Mouse (Mus musculus) ovary, postnatal 36 days (tissue): ENCODE results near the gene Ctr9.

ENCODE experiments used
- DNase-seq: peaks from one replicate; pipeline ENCODE4 v3.0.0; 2022; ENCODE audit warnings: low spot score, mixed read lengths

The Ctr9 gene

DNA sequence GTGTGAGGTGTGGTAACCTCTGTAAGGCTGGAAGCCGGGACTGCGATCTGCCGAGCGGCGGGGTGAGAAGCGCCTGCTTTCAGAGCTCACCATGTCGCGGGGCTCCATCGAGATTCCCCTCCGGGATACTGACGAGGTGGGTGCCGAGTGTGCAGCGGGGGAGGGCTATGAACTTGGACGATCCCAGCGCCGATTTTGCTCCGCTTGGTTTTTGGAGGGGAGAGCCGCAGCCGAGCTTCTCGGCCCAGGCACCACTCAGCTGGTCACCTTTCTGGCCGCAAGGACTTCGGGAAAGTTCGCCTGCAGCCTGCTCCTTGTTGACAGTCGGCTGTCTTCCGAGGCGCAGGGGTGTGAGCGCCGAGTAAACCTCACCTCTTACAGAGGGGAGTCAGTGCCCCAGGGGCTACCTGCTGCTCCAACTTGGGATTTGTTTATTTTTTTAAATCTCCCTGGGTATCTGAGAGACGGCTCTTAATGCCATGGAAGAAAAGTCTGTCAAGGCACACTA is 349 bp downstream of the Ctr9 start:
- no peak for DNase-seq

DNA sequence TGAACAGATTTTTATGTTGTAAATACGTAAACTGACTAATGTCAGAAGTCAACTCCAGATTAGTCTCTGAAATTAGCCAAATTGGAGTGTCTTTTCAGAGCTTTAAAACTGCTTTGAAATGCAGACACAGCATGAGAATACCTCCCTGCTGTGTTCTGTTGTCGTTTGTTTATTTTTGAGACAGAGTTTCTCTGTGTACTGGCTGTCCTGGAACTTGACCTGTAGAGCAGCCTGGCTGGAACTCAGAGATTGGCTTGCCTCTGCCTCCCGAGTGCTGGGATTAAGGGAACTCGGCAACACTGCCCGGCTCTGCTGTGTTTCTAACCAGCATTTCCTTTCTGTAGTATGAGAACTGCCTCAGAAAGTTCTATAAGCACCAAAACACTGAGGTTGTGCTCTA is 20.2 kb downstream of the Ctr9 start:
- DNase-seq: no peak

DNA sequence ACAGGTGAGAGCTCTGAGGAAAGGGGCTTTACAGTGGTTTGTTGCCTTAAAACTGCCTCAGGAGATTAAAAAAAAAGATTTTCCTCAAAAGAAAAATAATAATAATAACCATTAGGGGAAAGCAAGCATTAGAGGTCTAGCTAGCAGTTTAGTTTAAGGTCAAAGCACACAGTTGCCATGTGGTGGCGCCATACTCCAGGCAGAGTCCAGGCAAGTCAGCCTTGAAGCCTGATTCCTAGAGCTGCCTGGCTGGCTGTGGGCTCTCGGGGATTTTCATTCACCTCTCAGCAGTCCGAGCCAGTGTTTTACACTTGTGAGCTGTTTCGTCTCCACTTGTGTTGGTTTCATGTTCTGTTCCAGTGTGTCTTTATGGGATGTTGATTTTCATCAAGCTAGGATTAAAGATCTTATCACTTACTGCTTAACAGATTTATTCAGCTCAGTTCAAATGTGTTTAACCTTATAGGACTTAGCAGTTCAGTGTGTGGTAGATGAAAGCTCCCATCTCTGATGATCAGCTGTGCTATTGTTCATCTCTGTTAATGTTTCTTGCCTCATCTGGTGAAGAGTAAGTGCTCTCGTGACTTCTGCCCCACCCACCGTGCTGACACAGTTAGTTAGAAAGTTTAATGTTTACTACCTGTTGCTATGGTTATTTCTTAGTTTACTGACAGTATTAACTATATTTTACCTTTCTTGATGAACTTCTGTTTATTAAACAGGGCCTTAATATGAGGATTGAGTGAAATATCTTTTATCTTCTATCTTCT is 21.1 kb downstream of the Ctr9 start:
- peak; percentile 68 for DNase-seq

DNA sequence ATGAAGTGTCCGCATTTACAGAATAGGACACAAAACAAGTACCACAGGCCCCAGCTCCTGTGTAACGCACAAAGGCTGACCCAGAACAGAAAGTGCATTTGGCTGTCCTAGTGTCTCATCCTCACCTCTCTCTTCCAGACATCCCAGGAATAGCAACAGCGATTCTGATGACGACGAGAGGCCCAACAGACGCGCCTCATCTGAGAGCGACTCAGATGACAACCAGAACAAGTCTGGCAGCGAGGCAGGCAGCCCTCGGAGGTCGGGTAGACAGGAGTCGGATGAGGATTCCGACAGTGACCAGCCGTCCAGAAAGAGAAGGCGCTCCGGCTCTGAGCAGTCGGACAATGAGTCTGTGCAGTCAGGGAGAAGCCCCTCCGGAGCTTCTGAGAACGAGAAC is 26.5 kb downstream of the Ctr9 start:
- DNase-seq: no peak

DNA sequence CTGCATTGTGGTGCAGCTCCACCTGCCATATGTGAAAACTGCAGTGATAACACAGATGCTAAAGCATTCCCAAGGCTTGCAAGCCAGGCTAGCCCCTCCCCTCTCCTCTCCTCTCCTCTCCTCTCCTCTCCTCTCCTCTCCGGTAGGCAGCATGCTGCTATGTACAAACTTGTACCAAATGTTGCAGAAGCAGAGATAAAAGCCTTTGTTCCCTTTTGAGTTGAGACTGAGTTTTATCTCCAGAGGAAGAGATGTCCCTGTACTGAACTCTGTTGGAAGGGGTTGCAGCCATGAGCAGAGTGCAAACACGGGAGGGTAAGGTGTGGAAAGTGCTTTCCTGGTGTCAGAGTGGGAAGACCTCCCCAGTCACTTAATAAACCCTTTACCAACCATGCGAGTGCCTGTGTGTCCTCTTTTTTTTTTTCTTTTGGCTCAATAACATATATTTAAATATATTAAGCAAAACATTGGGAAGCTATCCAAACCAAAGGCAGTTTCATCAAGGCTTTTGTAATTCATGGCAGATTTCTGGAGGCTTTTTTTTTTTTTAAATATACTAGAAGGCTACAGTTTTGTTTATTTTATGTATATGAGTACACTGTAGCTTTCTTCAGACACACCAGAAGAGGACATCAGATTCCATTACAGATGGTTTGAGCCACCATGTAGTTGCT is 27.4 kb downstream of the Ctr9 start:
- DNase-seq: no peak

DNA sequence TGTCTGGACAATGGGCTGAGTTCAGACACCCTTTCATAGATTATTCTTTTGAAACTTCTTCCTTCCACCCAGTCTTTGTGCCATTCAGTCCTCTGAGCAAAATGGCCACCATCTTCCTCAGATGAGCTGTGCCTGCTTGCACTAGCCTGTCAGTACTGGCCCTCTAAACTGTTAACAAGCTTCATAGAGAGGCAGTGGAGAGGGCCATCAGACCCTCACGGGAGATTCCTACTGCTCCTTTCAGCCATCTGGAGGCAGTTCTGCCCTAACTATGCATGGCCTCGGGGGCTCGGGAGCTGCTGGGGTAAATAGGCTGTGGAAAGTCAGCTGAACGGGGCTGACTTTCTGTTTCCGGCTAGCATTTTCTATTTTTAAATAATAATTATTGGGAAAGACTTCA is 30.8 kb downstream of the Ctr9 start:
- DNase-seq: no peak

DNA sequence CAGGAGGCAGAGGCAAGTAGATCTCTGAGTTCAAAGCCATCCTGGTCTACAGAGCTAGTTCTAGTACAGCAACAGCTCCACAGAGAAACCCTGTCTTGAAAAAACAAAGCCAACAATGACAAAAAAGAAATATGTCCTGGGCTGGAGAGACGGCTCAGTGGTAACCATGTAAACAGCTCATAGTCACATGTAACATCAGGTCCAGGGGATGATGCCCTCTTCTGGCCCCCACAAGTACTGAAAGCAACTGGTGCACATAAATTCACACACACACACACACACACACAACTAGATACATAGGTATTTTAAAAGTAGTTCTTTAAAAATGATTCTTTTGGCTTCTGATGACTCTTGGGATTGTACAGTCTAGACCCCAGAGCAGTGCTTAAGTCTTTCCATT is 34.2 kb downstream of the Ctr9 start:
- no peak for DNase-seq

DNA sequence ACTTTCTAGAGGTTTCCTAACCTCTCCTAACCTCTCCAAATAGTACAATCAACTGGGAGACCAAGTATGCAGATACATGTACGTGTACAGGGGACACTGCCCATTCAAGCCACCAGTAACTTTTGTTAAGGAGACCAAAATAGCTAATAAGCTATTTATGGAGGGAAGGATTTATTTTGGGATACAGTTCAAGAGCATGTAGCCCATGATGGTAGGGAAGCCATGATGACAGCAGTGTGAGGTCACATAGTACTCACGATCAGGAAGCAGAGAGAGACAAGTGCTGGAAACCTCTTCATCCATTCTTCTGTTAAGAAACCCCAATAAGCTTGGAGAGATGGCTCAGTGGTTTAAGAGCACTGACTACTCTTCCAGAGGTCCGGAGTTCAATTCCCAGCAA is 39.4 kb downstream of the Ctr9 start:
- no peak for DNase-seq

DNA sequence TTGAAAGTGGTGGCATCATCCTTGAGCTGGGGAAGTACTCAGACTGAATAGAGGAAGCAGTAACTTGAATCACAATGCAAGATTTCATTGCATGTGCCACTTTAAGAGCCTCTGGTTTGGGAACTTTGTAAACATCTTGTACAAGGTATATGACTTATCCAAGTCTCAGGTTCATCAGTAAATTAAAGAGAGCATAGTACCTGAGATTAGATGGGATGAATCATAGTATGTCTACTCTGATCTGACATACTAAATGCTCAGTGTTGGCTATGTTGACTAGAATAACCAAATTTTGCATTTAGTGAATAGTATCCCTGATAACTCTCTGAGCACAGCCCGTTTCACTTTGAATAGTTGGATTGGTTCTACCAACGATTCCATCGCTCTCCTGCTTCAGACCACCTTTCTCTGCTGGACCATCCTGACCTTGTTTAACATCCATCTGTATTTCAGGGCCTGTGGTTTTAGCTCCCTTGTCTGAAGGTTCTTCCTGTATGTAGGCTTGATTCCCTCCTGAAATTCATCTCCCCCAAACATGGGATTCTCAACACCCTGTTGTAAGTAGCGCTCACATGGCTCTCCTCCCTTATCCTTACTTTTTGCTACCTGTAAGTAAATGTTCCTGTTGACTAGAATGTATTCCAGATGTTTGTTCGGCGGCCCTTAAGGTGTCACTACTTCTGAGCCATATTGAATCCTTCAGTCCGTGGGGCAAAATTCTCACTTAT is 40.9 kb downstream of the Ctr9 start:
- no peak for DNase-seq

DNA sequence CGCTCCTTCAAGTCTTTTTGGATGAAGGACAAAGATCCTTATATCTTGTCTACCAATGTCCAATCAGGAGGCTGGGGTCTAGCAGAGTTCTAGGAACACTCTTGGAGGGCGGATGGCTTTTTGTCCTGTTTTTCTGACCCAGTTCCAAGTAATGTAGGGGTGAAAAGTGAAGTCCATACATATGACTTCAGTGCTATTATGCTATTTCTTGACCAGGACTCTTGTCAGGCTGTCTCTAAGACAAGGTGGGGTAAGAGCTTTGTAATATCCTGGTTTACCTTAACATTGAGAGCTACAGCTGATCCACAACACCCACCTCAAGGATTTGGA is 41.4 kb downstream of the Ctr9 start:
- DNase-seq: no peak

DNA sequence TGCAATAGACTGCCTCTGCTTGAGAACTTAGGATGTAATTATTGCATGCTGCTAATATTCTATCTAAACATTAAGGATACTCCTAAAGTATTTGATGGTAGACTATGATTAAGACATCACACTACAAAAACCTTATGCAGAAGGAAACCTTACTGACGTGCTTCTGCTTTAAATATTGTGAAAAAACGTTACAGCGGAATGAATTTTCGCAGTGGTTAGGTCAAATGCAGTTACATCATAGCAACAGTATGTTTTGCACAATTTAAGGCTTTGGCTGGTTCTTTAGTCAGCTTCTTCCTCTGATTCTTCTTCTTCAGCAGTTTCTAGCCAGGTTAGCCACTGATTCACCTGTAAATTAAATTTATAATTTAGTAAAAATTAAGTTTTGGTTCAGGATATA is 43.7 kb downstream of the Ctr9 start:
- no peak for DNase-seq

DNA sequence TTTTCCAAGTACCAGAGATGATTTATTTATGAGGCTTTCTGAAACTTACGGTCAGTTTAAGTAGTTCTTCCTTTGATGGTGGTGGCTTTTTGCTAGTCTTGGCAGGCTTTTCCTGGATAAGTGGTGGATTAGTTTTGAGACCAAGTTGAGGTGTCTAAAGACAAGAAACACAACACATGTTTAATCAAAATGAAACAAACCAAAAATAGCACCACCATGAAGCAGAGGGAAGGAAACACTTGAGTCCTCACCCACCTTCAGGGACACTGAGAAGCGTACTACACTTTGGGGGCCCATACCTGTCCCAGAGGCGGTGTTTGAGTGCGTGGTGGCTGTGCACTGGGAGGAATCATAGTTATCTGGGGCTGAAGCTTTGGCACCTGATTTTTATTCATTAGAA is 46.5 kb downstream of the Ctr9 start:
- no peak for DNase-seq

DNA sequence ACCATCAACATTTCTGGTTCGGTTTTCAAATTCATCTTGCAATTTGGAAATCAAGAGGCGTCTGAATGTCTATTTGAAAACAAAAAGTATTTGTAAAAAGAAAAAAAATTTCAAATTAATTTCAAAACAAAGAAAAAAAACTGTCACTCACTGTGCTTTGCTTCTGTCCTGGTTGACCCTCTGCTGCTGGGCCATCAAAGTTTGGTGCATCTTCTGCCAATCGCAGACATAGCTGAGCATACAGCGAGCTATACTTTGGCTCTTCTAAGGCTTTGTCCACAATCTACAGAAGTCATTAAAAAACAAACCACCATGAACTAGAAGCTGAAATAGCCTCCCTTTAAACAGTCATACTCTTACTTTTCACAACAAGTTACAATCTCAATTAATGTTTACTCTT is 49.5 kb downstream of the Ctr9 start:
- DNase-seq: no peak

DNA sequence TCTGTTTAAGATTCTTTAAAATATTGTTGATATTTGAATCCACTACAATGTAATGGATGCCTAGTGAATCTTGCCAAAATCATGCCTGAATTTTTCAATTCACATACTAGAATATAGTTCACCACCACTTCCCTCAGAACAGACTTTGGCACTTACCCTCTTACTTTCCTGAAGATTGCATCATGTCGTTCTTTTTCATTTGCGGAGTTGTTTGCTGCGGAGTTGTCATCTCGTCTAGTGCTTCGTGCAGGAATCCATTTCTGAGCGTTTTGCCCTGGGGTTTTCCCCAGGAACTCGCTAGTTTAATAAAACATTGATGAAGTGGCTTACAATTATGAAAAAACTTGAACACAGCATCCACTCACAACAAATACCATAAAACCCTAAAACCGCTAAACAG is 51.3 kb downstream of the Ctr9 start:
- no peak for DNase-seq

DNA sequence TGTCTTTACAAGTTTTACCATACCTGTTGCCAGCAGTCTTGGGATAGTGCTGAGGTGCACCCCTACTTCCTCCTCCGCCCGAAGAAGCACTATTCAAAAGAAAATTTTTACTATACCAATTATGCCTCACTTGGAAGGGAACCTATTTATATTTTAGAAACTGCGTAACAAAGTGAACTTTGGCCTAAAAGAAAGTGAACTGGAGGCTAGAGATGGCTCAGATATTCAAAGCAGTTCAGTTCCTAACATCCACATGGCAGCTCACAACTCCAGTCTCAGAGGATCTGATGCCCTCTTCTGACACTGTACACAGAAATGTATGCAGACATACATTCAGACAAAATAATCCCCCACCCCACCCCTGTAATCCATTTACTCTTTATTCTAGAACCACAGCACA is 52.1 kb downstream of the Ctr9 start:
- DNase-seq: no peak

DNA sequence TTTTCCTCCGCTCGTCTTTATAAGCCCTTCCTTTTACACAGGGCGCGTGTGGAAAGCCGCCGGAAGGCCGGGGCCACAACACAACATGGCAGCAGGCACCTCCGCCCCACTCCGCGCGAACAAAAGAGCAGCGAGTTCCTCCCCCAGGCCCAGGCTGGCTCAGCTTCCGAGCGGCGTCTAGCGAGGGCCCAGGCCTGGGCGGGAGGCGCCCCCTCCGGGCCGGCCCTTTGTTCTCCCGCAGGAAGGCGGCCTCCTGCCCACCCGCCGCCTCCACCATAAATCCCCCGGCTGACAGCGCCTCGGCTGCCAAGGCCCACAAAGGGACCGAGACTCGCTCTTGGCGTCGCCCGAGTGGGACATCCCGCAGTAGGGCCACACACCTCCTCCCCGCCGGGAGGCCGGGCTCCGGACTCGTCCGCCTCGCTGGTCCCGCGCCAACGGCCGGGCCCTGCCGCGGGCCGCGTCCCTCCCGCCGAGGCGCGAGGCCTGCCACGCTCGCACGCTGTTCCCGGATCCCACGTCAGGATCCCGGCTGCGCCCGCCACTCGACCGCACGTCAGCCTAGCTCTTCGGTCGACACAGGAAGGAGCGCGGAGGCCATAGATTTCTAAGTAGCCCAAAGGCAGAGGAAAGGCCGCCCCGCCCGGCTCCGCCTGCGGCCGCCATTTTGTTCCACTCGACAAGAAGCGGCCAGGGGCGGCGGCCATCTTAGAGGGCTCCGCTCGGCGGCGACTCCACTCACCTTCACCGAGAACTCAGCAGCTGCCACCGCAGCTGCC is 53.5 kb downstream of the Ctr9 start:
- DNase-seq: peak; percentile 84

DNA sequence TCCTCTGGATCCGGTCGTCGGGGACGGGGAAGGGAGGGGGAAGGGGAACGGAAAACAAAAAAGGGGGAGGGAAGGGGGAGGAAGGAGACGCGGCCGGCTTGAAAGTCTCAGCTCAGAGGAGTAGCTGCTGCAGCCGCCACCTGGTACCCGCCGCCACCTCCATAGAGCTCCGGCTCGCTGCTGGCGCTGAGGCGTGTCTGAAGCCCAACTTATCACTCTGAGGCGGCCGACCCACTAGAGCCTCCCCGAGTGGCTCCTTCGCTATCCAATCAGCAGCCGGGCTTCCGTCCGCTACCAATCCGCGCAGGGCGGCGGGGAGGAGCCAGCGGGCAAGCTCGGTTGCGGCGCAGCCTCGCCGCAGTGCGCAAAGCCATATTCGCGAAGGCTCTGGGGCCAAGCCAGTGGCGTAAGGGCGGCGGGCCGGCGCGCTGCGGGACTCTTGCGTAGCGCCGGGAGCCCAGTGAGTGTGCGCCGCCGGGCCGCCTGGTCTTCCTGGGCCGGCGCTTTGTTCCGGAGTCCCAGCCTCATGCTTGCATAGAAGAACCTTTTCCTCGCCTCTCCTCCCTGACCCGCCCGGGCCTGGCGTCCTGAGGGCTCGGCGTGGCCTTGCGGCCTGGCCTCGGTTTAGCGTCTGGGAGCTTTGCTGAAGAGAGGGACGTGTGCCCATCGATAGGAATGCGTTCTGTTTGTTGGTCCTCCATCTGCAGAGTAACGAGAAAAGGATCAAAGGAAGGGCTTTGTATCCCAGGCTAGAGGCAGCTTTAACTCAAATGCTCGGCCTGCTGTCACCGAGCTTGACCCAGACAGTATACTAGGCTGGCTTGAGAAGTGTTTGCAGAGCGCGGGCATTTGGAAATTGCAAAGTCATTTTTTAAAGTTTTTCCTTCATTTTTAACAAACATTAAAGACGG is 54.3 kb downstream of the Ctr9 start, which contains the start of gene Eif4g2:
Gene Eif4g2 (minus strand): TSS at position 209 of the 911 bp plus-strand sequence.
- peak; percentile 99 for DNase-seq

DNA sequence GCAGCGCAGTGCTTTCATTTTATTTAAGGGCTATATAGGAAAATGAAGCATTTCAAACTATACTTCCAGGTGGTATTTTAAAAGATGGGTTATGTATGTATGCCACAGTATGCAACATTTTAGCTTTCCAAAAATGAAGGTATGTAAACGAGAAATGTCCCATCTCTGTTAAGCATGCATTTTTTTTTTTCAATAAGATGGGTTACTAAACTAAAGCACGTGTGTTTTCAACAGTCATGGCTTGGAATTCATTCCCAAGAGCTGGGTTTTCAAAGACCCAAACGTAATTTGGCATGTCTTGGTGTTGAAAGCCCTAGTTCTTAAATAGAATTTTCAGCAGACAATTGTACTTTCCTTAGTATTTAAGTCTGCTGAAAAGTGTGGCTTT is 55.0 kb downstream of the Ctr9 start:
- no peak for DNase-seq

DNA sequence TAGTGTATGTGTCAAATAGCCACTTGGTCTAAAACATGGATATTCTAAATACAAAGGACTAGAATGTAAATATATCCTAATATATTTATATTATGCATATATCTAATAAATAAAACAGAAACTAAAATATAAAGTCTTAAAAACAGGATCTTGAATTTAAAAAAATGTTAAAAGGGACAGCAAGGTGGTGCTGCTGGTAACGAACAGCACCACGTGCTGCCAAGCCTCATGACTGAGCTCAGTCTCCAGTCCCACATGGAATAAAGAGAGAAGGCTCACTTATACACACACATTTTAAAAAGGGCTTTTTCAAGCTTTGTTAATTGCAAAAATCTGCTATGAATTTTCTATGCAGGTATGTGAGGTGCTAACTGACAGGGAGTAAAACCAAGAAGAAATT is 55.7 kb downstream of the Ctr9 start:
- no peak for DNase-seq

DNA sequence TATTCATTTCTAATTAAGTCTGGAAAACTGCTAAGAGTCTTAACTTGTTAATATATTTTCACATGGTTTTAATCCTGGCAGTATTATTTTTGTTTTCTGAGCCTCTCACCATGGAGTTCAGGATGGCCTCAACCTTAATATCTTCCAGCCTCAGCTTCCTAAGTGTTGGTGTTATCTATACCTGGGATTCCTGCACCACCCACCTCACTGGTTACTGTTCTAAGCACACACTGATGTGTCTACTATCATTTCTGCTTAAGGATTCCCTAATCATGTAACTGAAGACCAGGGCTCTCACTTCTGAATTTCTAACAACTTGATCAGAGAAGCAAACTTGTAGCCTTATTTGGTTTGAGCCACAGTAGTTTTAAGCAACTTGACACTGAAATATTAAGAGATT is 56.4 kb downstream of the Ctr9 start:
- DNase-seq: no peak

DNA sequence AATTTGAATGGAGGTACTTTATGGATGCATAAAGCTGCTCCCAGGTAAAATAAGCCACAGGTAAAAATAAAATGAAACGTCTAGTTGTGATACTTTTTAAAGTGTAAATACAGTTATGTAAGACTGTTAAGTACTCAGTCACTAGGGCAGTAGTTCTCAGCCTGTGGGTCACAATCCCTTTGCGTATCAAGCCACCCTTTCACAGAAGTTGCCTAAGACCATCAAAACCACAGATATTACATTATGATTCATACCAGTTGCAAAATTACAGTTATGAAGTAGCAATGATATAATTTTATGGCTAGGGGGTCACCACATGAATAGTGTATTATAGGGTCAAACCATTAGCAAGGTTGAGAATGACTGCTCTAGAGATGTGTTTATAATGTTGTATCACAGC is 66.4 kb downstream of the Ctr9 start:
- no peak for DNase-seq
